9 mouse cellular contexts compared by ENCODE assay signal in genomic region chr13:41078690-41079420, GRCm38 (mm10). TPM values are rescaled to one million over a fixed set of nuclear protein-coding genes. Genes with fewer than 3 reads are reported as not detected.
DNase-seq lines count a peak whose midpoint lies in the region; ATAC-seq and TF ChIP-seq lines count a peak whose summit lies in the region.
"Had no signal": no experiment of that assay in that cellular context is flagged by ENCODE, and none has a peak within 500 bp of the region (broad histone marks: within the 10 kb centered on the region; RNA-seq: fewer than 3 reads in every experiment).

No protein-coding gene starts in this region.

- peak overlapping the region; percentile 67 for H3K4me3 ChIP-seq in gastrocnemius, adult 2 months
- peak overlapping the region; percentile 74 for H3K4me3 ChIP-seq in E14TG2a.4 (replicated peaks; ENCODE audit: low read length)
- peak overlapping the region; percentile 50 for H3K4me3 ChIP-seq in forebrain, postnatal 0 days (ENCODE audit: low read depth, low read length)

- TF ChIP-seq CTCF in gastrocnemius, adult 2 months (IDR thresholded peaks at IDR 0.05), result no peak
- no peak for TF ChIP-seq CTCF in E14TG2a.4 (conservative IDR thresholded peaks at IDR 0.05; ENCODE audit: low read length)
- no peak for TF ChIP-seq CTCF in forebrain, postnatal 0 days (IDR thresholded peaks at IDR 0.05; ENCODE audit: low read depth)

- no peaks in the 10 kb centered on the region for H3K36me3 ChIP-seq in E14TG2a.4 (ENCODE audit: insufficient read depth, low read length)
- no peaks in the 10 kb centered on the region for H3K36me3 ChIP-seq in forebrain, postnatal 0 days (ENCODE audit: insufficient read depth)

- DNase-seq in gastrocnemius, adult 2 months, result no peak
- DNase-seq in gastrocnemius, postnatal 14 days, result no peak
- peak; percentile 25 for DNase-seq in forebrain, postnatal 0 days
- DNase-seq in mesoderm, embryonic 11.5 days (ENCODE audit: low read depth, low spot score), result peak; percentile 12
- DNase-seq in right cerebral cortex, postnatal 36 days (ENCODE audit: low spot score in 2 of 2), result no peak
- DNase-seq in cerebellum, postnatal 10 days, result no peak
- DNase-seq in kidney, adult 8-10 months, result no peak

- peak overlapping the region; percentile 88 for H3K4me2 ChIP-seq in forebrain, postnatal 0 days (ENCODE audit: low read depth)

- H3K9ac ChIP-seq in forebrain, postnatal 0 days, result peak overlapping the region; percentile 50

- intact Hi-C loops in gastrocnemius, adult 2 months (cut with DNase I), result no loop called here
- intact Hi-C loops in gastrocnemius, postnatal 14 days (cut with DNase I; ENCODE audit: low total_unique reads), result no loop called here

- 9% methylated on average over 24 of the region's 24 CpGs for WGBS in forebrain, postnatal 0 days

- H3K9me3 ChIP-seq in E14TG2a.4 (ENCODE audit: low read length), result no peaks in the 10 kb centered on the region
- H3K9me3 ChIP-seq in forebrain, postnatal 0 days (ENCODE audit: low read length), result no peaks in the 10 kb centered on the region

- H3K27me3 ChIP-seq in E14TG2a.4 (ENCODE audit: insufficient read depth, low read length), result peaks cover 56% of the 10 kb centered on the region
- H3K27me3 ChIP-seq in forebrain, postnatal 0 days (ENCODE audit: insufficient read depth, low read length), result no peaks in the 10 kb centered on the region

- ATAC-seq in forebrain, postnatal 0 days, result peak; percentile 64

- H3K27ac ChIP-seq in gastrocnemius, adult 2 months, result no peak overlapping the region
- H3K27ac ChIP-seq in forebrain, postnatal 0 days (ENCODE audit: low read depth, low read length), result no peak overlapping the region

- H3K4me1 ChIP-seq in E14TG2a.4 (replicated peaks; ENCODE audit: low read depth, low read length), result peaks cover 11% of the 10 kb centered on the region
- peaks cover 2% of the 10 kb centered on the region; the same call in 1 of the 2 replicates for H3K4me1 ChIP-seq in forebrain, postnatal 0 days (ENCODE audit: insufficient read depth)

RNA-seq across cellular contexts. Expression of gene Mak, which starts 0.7 kb away (rescaled TPM):
- not detected for total RNA-seq in gastrocnemius, adult 2 months (2021)
- not detected for total RNA-seq in gastrocnemius, postnatal 14 days (2021)
- total RNA-seq in forebrain, postnatal 0 days (2014; rRNA removed), result 1.5 and 2.3 TPM in 2 replicates
- polyA plus RNA-seq in forebrain, postnatal 0 days (2015; fragmentation: Nextera tagmentation; extraction: Ambion mirVana), result 1.2 and 1.9 TPM in 2 replicates
- polyA plus RNA-seq: C2C12 had no signal

RNA-seq across cellular contexts. Expression of gene Gcm2, which starts 32.0 kb away (rescaled TPM):
- total RNA-seq in gastrocnemius, adult 2 months (2021), result not detected
- total RNA-seq in gastrocnemius, postnatal 14 days (2021), result not detected
- not detected in 2 replicates for total RNA-seq in forebrain, postnatal 0 days (2014; rRNA removed)
- not detected in 2 replicates for polyA plus RNA-seq in forebrain, postnatal 0 days (2015; fragmentation: Nextera tagmentation; extraction: Ambion mirVana)
- polyA plus RNA-seq: C2C12 had no signal

RNA-seq across cellular contexts. Expression of gene Sycp2l, which starts 35.3 kb away (rescaled TPM):
- total RNA-seq in gastrocnemius, adult 2 months (2021), result not detected
- total RNA-seq in gastrocnemius, postnatal 14 days (2021), result not detected
- total RNA-seq in forebrain, postnatal 0 days (2014; rRNA removed), result not detected in 2 replicates
- polyA plus RNA-seq in forebrain, postnatal 0 days (2015; fragmentation: Nextera tagmentation; extraction: Ambion mirVana), result not detected in 2 replicates
- polyA plus RNA-seq: C2C12 had no signal

Comparison
In these comparisons a context has a peak if more than half of its experiments do, and no peak if none do; other contexts are left out.
1. DNase-seq: peak in forebrain, postnatal 0 days (single experiment) and mesoderm, embryonic 11.5 days (single experiment); none in gastrocnemius, adult 2 months (single experiment), gastrocnemius, postnatal 14 days (single experiment), right cerebral cortex, postnatal 36 days (0 of 2), cerebellum, postnatal 10 days (0 of 2) and kidney, adult 8-10 months (0 of 2).
2. Peak in every context shown above with its lines, with median percentiles within 50 percentile points of each other: H3K4me3 ChIP-seq.